Mouse (Mus musculus) heart, postnatal 0 days (tissue): Measurements from ENCODE around the gene Pkp1.

ENCODE experiments used
- CTCF ChIP-seq: IDR thresholded peaks from 2 replicates; pipeline ENCODE4 v1.5.1; 2016; ENCODE audit warnings: antibody characterized with exemption, control low read depth, low read depth
- EP300 ChIP-seq: IDR thresholded peaks from 2 replicates; pipeline ENCODE4 v1.6.1; 2016; ENCODE audit warnings: antibody characterized with exemption, low read depth

GRCm38 (mm10) chr1:135945711-135946110 lies 26.7 kb upstream of the Pkp1 start:
- TF ChIP-seq CTCF, result peak; percentile 56
- TF ChIP-seq EP300, result no peak
